Mouse (Mus musculus): ENCODE results near the gene Rab3gap1. TPM values are rescaled to one million over a fixed set of nuclear protein-coding genes. Genes with fewer than 3 reads are reported as not detected.

Rab3gap1 gene
- polyA plus RNA-seq (2016; fragmentation: Nextera tagmentation; extraction: Ambion mirVana) = 17.5 and 17.9 TPM in 2 replicates

GRCm38 (mm10) chr1:127868300-127869261 lies at the start of gene Rab3gap1:
Gene Rab3gap1, plus strand, starts transcription at chr1:127868773.
- H3K36me3 ChIP-seq (replicated peaks) = peaks cover 27% of the 10 kb centered on the region
- peak within 1 kb of the TSS; percentile 86 for H3K4me3 ChIP-seq
- H3K27ac ChIP-seq (replicated peaks) = peak within 1 kb of the TSS; percentile 89
- H3K4me1 ChIP-seq = peaks cover 7% of the 10 kb centered on the region
- DNase-seq (ENCODE audit: low spot score) = peak; percentile 93
- no peaks in the 10 kb centered on the region for H3K9me3 ChIP-seq
- H3K27me3 ChIP-seq (replicated peaks; ENCODE audit: low read depth, poor library complexity, severe bottlenecking) = no peaks in the 10 kb centered on the region
- WGBS = 11% methylated on average over 47 of the region's 47 CpGs

GRCm38 (mm10) chr1:127827325-127827724 lies 41.2 kb upstream of the Rab3gap1 start:
- no peaks in the 10 kb centered on the region for H3K9me3 ChIP-seq
- no peaks in the 10 kb centered on the region for H3K27me3 ChIP-seq (replicated peaks; ENCODE audit: low read depth, poor library complexity, severe bottlenecking)
- H3K36me3 ChIP-seq (replicated peaks) = no peaks in the 10 kb centered on the region
- DNase-seq (ENCODE audit: low spot score) = no peak
- H3K4me1 ChIP-seq = no peaks in the 10 kb centered on the region
- H3K27ac ChIP-seq (replicated peaks) = no peak overlapping the region
- H3K4me3 ChIP-seq = no peak overlapping the region
- 20% methylated on average over 2 of the region's 2 CpGs for WGBS

GRCm38 (mm10) chr1:127830215-127830921 lies 38.2 kb upstream of the Rab3gap1 start:
- Histone ChIP-seq H3K4me3 (no peak overlapping the region), H3K4me1 (no peaks in the 10 kb centered on the region), H3K9me3 (no peaks in the 10 kb centered on the region), H3K27me3 (replicated peaks; ENCODE audit: low read depth, poor library complexity, severe bottlenecking) (no peaks in the 10 kb centered on the region), H3K36me3 (replicated peaks) (no peaks in the 10 kb centered on the region), H3K27ac (replicated peaks) (no peak overlapping the region)
- DNase-seq (ENCODE audit: low spot score) = no peak
- WGBS = 89% methylated on average over 13 of the region's 13 CpGs

GRCm38 (mm10) chr1:127833714-127834113 lies 34.9 kb upstream of the Rab3gap1 start:
- 73% methylated on average over 2 of the region's 2 CpGs for whole genome bisulfite sequencing

GRCm38 (mm10) chr1:127834202-127834601 lies 34.4 kb upstream of the Rab3gap1 start:
- Histone ChIP-seq H3K4me1 (no peaks in the 10 kb centered on the region), H3K27ac (replicated peaks) (no peak overlapping the region), H3K4me3 (no peak overlapping the region), H3K9me3 (no peaks in the 10 kb centered on the region), H3K27me3 (replicated peaks; ENCODE audit: low read depth, poor library complexity, severe bottlenecking) (no peaks in the 10 kb centered on the region), H3K36me3 (replicated peaks) (no peaks in the 10 kb centered on the region)
- DNase-seq (ENCODE audit: low spot score) = no peak
- WGBS = 77% methylated on average over 4 of the region's 4 CpGs

More at GRCm38 (mm10) chr1:127833714-127834113, 34.9 kb upstream of the Rab3gap1 start:
- no peak overlapping the region for H3K4me3 ChIP-seq
- H3K4me1 ChIP-seq = no peaks in the 10 kb centered on the region
- DNase-seq (ENCODE audit: low spot score) = no peak
- no peak overlapping the region for H3K27ac ChIP-seq (replicated peaks)
- H3K36me3 ChIP-seq (replicated peaks) = no peaks in the 10 kb centered on the region
- no peaks in the 10 kb centered on the region for H3K9me3 ChIP-seq
- no peaks in the 10 kb centered on the region for H3K27me3 ChIP-seq (replicated peaks; ENCODE audit: low read depth, poor library complexity, severe bottlenecking)

GRCm38 (mm10) chr1:127836619-127837018 lies 32.0 kb upstream of the Rab3gap1 start:
- no peaks in the 10 kb centered on the region for H3K4me1 ChIP-seq
- no peaks in the 10 kb centered on the region for H3K36me3 ChIP-seq (replicated peaks)
- DNase-seq (ENCODE audit: low spot score) = no peak
- H3K27me3 ChIP-seq (replicated peaks; ENCODE audit: low read depth, poor library complexity, severe bottlenecking) = no peaks in the 10 kb centered on the region
- H3K27ac ChIP-seq (replicated peaks) = no peak overlapping the region
- 58% methylated on average over 4 of the region's 4 CpGs for WGBS
- H3K4me3 ChIP-seq = no peak overlapping the region
- H3K9me3 ChIP-seq = no peaks in the 10 kb centered on the region

- Histone ChIP-seq H3K36me3 (replicated peaks) (no peaks in the 10 kb centered on the region), H3K27ac (replicated peaks) (no peak overlapping the region), H3K9me3 (no peaks in the 10 kb centered on the region), H3K4me1 (no peaks in the 10 kb centered on the region), H3K27me3 (replicated peaks; ENCODE audit: low read depth, poor library complexity, severe bottlenecking) (no peaks in the 10 kb centered on the region), H3K4me3 (no peak overlapping the region)
- no peak for DNase-seq (ENCODE audit: low spot score)
- WGBS = 80% methylated on average over 1 of the region's 1 CpGs
These were observed 30.0 kb upstream of the Rab3gap1 start for GRCm38 (mm10) chr1:127838602-127839001.

GRCm38 (mm10) chr1:127845472-127845871 lies 23.1 kb upstream of the Rab3gap1 start:
- no peak overlapping the region for H3K27ac ChIP-seq (replicated peaks)
- no peak overlapping the region for H3K4me3 ChIP-seq
- no peaks in the 10 kb centered on the region for H3K9me3 ChIP-seq
- no peaks in the 10 kb centered on the region for H3K27me3 ChIP-seq (replicated peaks; ENCODE audit: low read depth, poor library complexity, severe bottlenecking)
- DNase-seq (ENCODE audit: low spot score) = no peak
- no peaks in the 10 kb centered on the region for H3K36me3 ChIP-seq (replicated peaks)
- no peaks in the 10 kb centered on the region for H3K4me1 ChIP-seq
- WGBS = 83% methylated on average over 5 of the region's 5 CpGs

GRCm38 (mm10) chr1:127850075-127850610 lies 18.4 kb upstream of the Rab3gap1 start:
- Histone ChIP-seq H3K4me1 (no peaks in the 10 kb centered on the region), H3K4me3 (no peak overlapping the region), H3K9me3 (peaks cover 14% of the 10 kb centered on the region), H3K27me3 (replicated peaks; ENCODE audit: low read depth, poor library complexity, severe bottlenecking) (no peaks in the 10 kb centered on the region), H3K36me3 (replicated peaks) (no peaks in the 10 kb centered on the region), H3K27ac (replicated peaks) (no peak overlapping the region)
- 79% methylated on average over 7 of the region's 7 CpGs for WGBS
- DNase-seq (ENCODE audit: low spot score) = no peak

GRCm38 (mm10) chr1:127854486-127855222 lies 13.9 kb upstream of the Rab3gap1 start, which contains the start of gene Map3k19:
Gene Map3k19, minus strand, starts transcription at chr1:127855031.
- Histone ChIP-seq H3K27ac (replicated peaks) (no peak within 1 kb of the TSS), H3K36me3 (replicated peaks) (no peaks in the 10 kb centered on the region), H3K4me3 (no peak within 1 kb of the TSS), H3K9me3 (peaks cover 14% of the 10 kb centered on the region), H3K27me3 (replicated peaks; ENCODE audit: low read depth, poor library complexity, severe bottlenecking) (no peaks in the 10 kb centered on the region), H3K4me1 (no peaks in the 10 kb centered on the region)
- DNase-seq (ENCODE audit: low spot score) = no peak
- 83% methylated on average over 14 of the region's 14 CpGs for WGBS

- 86% methylated on average over 9 of the region's 9 CpGs for WGBS
- H3K4me1 ChIP-seq = no peaks in the 10 kb centered on the region
- no peak for DNase-seq (ENCODE audit: low spot score)
- no peaks in the 10 kb centered on the region for H3K36me3 ChIP-seq (replicated peaks)
- no peaks in the 10 kb centered on the region for H3K27me3 ChIP-seq (replicated peaks; ENCODE audit: low read depth, poor library complexity, severe bottlenecking)
- no peaks in the 10 kb centered on the region for H3K9me3 ChIP-seq
- no peak overlapping the region for H3K4me3 ChIP-seq
- no peak overlapping the region for H3K27ac ChIP-seq (replicated peaks)
These were observed 9.5 kb upstream of the Rab3gap1 start for GRCm38 (mm10) chr1:127858945-127859648.
